Mouse (Mus musculus) MEL (cell line): Measurements from ENCODE around the gene Zfp275. TPM values are rescaled to one million over a fixed set of nuclear protein-coding genes. Genes with fewer than 3 reads are reported as not detected.

Experiments used
- DNase-seq: peaks from one replicate; pipeline ENCODE4 v3.0.0; 2011; ENCODE audit warnings: low read depth, low spot score
- H3K27ac ChIP-seq: 2 replicates; pipeline ENCODE4 v1.5.1; 2012; ENCODE audit warnings: low read depth, mild to moderate bottlenecking, control low read depth, low read length, moderate library complexity; ENCODE audit not compliant: control insufficient read depth
- H3K27me3 ChIP-seq, 2 experiments: fragments of 150-350 bp in 1 of 2; sonication (generic) in 1 of 2; 2 replicates each; pipeline ENCODE4 v1.6.1; 2012; ENCODE audit warnings: low read length in 2 of 2, mild to moderate bottlenecking in 2 of 2, improper control_type of control experiment in 1 of 2, moderate library complexity in 1 of 2; ENCODE audit not compliant: insufficient read depth in 2 of 2, control insufficient read depth in 1 of 2
- H3K36me3 ChIP-seq, 2 experiments: 2 replicates each; pipeline ENCODE4 v1.6.1; 2012 to 2014; ENCODE audit warnings: low read length in 2 of 2, improper control_type of control experiment in 1 of 2, inconsistent platforms in 1 of 2, mild to moderate bottlenecking in 1 of 2; ENCODE audit not compliant: insufficient read depth in 2 of 2, control insufficient read depth in 1 of 2
- H3K4me1 ChIP-seq, 2 experiments: fragments of 150-350 bp in 1 of 2; sonication (generic) in 1 of 2; 2 replicates each; pipeline ENCODE4 v1.6.1; 2012; ENCODE audit warnings: low read length in 2 of 2, improper control_type of control experiment in 1 of 2, mild to moderate bottlenecking in 1 of 2; ENCODE audit not compliant: insufficient read depth in 2 of 2, control insufficient read depth in 1 of 2
- H3K4me3 ChIP-seq, 2 experiments: fragments of 150-350 bp in 1 of 2; sonication (generic) in 1 of 2; 2 replicates each; pipeline ENCODE4 v1.5.1; 2012; ENCODE audit warnings: low read depth in 2 of 2, low read length in 2 of 2, mild to moderate bottlenecking in 2 of 2, moderate library complexity in 2 of 2, control low read depth in 1 of 2, improper control_type of control experiment in 1 of 2; ENCODE audit not compliant: control insufficient read depth in 1 of 2, insufficient read depth in 1 of 2
- H3K79me2 ChIP-seq: 2 replicates; pipeline ENCODE4 v1.6.1; 2012; ENCODE audit warnings: mild to moderate bottlenecking, low read length, moderate library complexity; ENCODE audit not compliant: control insufficient read depth, poor library complexity, insufficient read depth
- H3K9ac ChIP-seq: 2 replicates; pipeline ENCODE4 v1.6.1; 2012; ENCODE audit warnings: low read depth, mild to moderate bottlenecking, control low read depth, low read length, moderate library complexity; ENCODE audit not compliant: control insufficient read depth, poor library complexity, severe bottlenecking
- H3K9me3 ChIP-seq: fragments of 150-350 bp; sonication (generic); replicated peaks from 2 replicates; pipeline ENCODE4 v1.6.1; 2012; ENCODE audit warnings: mild to moderate bottlenecking, low read length, improper control_type of control experiment, moderate library complexity; ENCODE audit not compliant: insufficient read depth
- BHLHE40 ChIP-seq: IDR thresholded peaks from 2 replicates; pipeline ENCODE4 v1.6.1; 2012; ENCODE audit warnings: low read depth, mild to moderate bottlenecking, inconsistent platforms, low read length, improper control_type of control experiment, borderline replicate concordance
- CHD1 ChIP-seq: IDR thresholded peaks from 2 replicates; pipeline ENCODE4 v1.6.1; 2012; ENCODE audit warnings: low read depth, mild to moderate bottlenecking, inconsistent platforms, low read length, improper control_type of control experiment
- CTCF ChIP-seq, 3 experiments: IDR thresholded peaks in 2 of 3; conservative IDR thresholded peaks in 1 of 3; 2 replicates each; pipeline ENCODE4 v1.5.1; 2011 to 2012; ENCODE audit warnings: low read length in 3 of 3, low read depth in 2 of 3, mild to moderate bottlenecking in 2 of 3, improper control_type of control experiment in 1 of 3, inconsistent platforms in 1 of 3, mixed read lengths in 1 of 3, moderate library complexity in 1 of 3; ENCODE audit not compliant: control insufficient read depth in 1 of 3, insufficient read depth in 1 of 3, poor library complexity in 1 of 3, severe bottlenecking in 1 of 3
- E2F4 ChIP-seq: IDR thresholded peaks from 2 replicates; pipeline ENCODE4 v1.6.1; 2011; ENCODE audit warnings: low read depth, low read length, improper control_type of control experiment, borderline replicate concordance
- ELF1 ChIP-seq: IDR thresholded peaks from 2 replicates; pipeline ENCODE4 v1.6.1; 2014; ENCODE audit warnings: low read depth, mild to moderate bottlenecking, inconsistent platforms, low read length, improper control_type of control experiment, moderate library complexity
- EP300 ChIP-seq, 2 experiments: IDR thresholded peaks; 2 replicates each; pipeline ENCODE4 v1.6.1; 2011; ENCODE audit warnings: improper control_type of control experiment in 2 of 2, low read length in 2 of 2, low read depth in 1 of 2, mild to moderate bottlenecking in 1 of 2
- ETS1 ChIP-seq: IDR thresholded peaks from 2 replicates; pipeline ENCODE4 v1.6.1; 2012; ENCODE audit warnings: low read depth, mild to moderate bottlenecking, inconsistent platforms, low read length, improper control_type of control experiment, moderate library complexity
- GATA1 ChIP-seq: IDR thresholded peaks from 2 replicates; pipeline ENCODE4 v1.6.1; 2011; ENCODE audit warnings: low read depth, low read length, improper control_type of control experiment
- HCFC1 ChIP-seq: IDR thresholded peaks from 2 replicates; pipeline ENCODE4 v1.6.1; 2012; ENCODE audit warnings: low read depth, mild to moderate bottlenecking, inconsistent platforms, low read length, improper control_type of control experiment, moderate library complexity
- JUND ChIP-seq: IDR thresholded peaks from 2 replicates; pipeline ENCODE4 v1.6.1; 2011; ENCODE audit warnings: low read depth, mild to moderate bottlenecking, improper control_type of control experiment, low read length
- KAT2A ChIP-seq: conservative IDR thresholded peaks from 2 replicates; pipeline ENCODE4 v1.6.1; 2012; ENCODE audit warnings: low read depth, low read length, improper control_type of control experiment, inconsistent platforms
- MAFK ChIP-seq: IDR thresholded peaks from 2 replicates; pipeline ENCODE4 v1.6.1; 2011; ENCODE audit warnings: low read depth, mild to moderate bottlenecking, low read length, improper control_type of control experiment, borderline replicate concordance
- MAX ChIP-seq: IDR thresholded peaks from 2 replicates; pipeline ENCODE4 v1.6.1; 2011; ENCODE audit warnings: low read length, improper control_type of control experiment
- MEF2A ChIP-seq: IDR thresholded peaks from 2 replicates; pipeline ENCODE4 v1.6.1; 2014; ENCODE audit warnings: low read depth, mild to moderate bottlenecking, inconsistent platforms, low read length, improper control_type of control experiment; ENCODE audit not compliant: poor library complexity, insufficient replicate concordance, severe bottlenecking; ENCODE audit errors: extremely low read depth
- MXI1 ChIP-seq: IDR thresholded peaks from 2 replicates; pipeline ENCODE4 v1.6.1; 2011; ENCODE audit warnings: mild to moderate bottlenecking, low read depth, low read length, improper control_type of control experiment
- MYB ChIP-seq: IDR thresholded peaks from 2 replicates; pipeline ENCODE4 v1.6.1; 2011; ENCODE audit warnings: mild to moderate bottlenecking, low read depth, low read length, improper control_type of control experiment
- MYC ChIP-seq: IDR thresholded peaks from 2 replicates; pipeline ENCODE4 v1.6.1; 2011; ENCODE audit warnings: low read depth, mild to moderate bottlenecking, low read length, improper control_type of control experiment, moderate library complexity
- NELFE ChIP-seq: IDR thresholded peaks from 2 replicates; pipeline ENCODE4 v1.6.1; 2011; ENCODE audit warnings: low read depth, low read length, improper control_type of control experiment
- POLR2A ChIP-seq, 2 experiments: IDR thresholded peaks; 2 replicates each; pipeline ENCODE4 v1.6.1; 2011 to 2012; ENCODE audit warnings: low read length in 2 of 2, mild to moderate bottlenecking in 2 of 2, control low read depth in 1 of 2, improper control_type of control experiment in 1 of 2, low read depth in 1 of 2, moderate library complexity in 1 of 2; ENCODE audit not compliant: control insufficient read depth in 1 of 2, insufficient read depth in 1 of 2, poor library complexity in 1 of 2
- POLR2AphosphoS2 ChIP-seq: IDR thresholded peaks from 2 replicates; pipeline ENCODE4 v1.6.1; 2011; ENCODE audit warnings: low read length, improper control_type of control experiment
- RAD21 ChIP-seq: IDR thresholded peaks from 2 replicates; pipeline ENCODE4 v1.6.1; 2011; ENCODE audit warnings: mild to moderate bottlenecking, low read depth, low read length, improper control_type of control experiment
- RCOR1 ChIP-seq: IDR thresholded peaks from 2 replicates; pipeline ENCODE4 v1.6.1; 2012; ENCODE audit warnings: low read depth, mild to moderate bottlenecking, inconsistent platforms, low read length, improper control_type of control experiment
- SIN3A ChIP-seq: IDR thresholded peaks from 2 replicates; pipeline ENCODE4 v1.6.1; 2012; ENCODE audit warnings: low read length, improper control_type of control experiment, inconsistent platforms
- SMC3 ChIP-seq: IDR thresholded peaks from 2 replicates; pipeline ENCODE4 v1.6.1; 2011; ENCODE audit warnings: low read depth, low read length, improper control_type of control experiment
- TAL1 ChIP-seq: IDR thresholded peaks from 2 replicates; pipeline ENCODE4 v1.6.1; 2012; ENCODE audit warnings: mild to moderate bottlenecking, inconsistent platforms, low read length, moderate library complexity, mixed read lengths
- TBP ChIP-seq: IDR thresholded peaks from 2 replicates; pipeline ENCODE4 v1.8.0; 2011; ENCODE audit warnings: low read depth, low read length, improper control_type of control experiment
- TCF12 ChIP-seq: IDR thresholded peaks from 2 replicates; pipeline ENCODE4 v1.6.1; 2014; ENCODE audit warnings: low read depth, mild to moderate bottlenecking, inconsistent platforms, low read length, improper control_type of control experiment, moderate library complexity
- UBTF ChIP-seq: IDR thresholded peaks from 2 replicates; pipeline ENCODE4 v1.6.1; 2012; ENCODE audit warnings: low read depth, mild to moderate bottlenecking, inconsistent platforms, low read length, improper control_type of control experiment, moderate library complexity, borderline replicate concordance; ENCODE audit not compliant: insufficient read depth
- USF1 ChIP-seq: IDR thresholded peaks from 2 replicates; pipeline ENCODE4 v1.6.1; 2014; ENCODE audit warnings: low read depth, mild to moderate bottlenecking, inconsistent platforms, low read length, improper control_type of control experiment, moderate library complexity
- ZC3H11A ChIP-seq: IDR thresholded peaks from 2 replicates; pipeline ENCODE4 v1.6.1; 2012; ENCODE audit warnings: low read depth, mild to moderate bottlenecking, inconsistent platforms, low read length, improper control_type of control experiment
- ZKSCAN1 ChIP-seq: IDR thresholded peaks from 2 replicates; pipeline ENCODE4 v1.6.1; 2012; ENCODE audit warnings: low read depth, mild to moderate bottlenecking, inconsistent platforms, low read length, improper control_type of control experiment, moderate library complexity
- ZMIZ1 ChIP-seq: IDR thresholded peaks from 2 replicates; pipeline ENCODE4 v1.6.1; 2012; ENCODE audit warnings: low read depth, mild to moderate bottlenecking, inconsistent platforms, low read length, improper control_type of control experiment, moderate library complexity
- ZNF384 ChIP-seq: IDR thresholded peaks from 2 replicates; pipeline ENCODE4 v1.6.1; 2012; ENCODE audit warnings: low read depth, mild to moderate bottlenecking, inconsistent platforms, low read length, improper control_type of control experiment
- polyA plus RNA-seq, 2 experiments: library from polyadenylated mRNA; stranded (reverse) in 1 of 2; unstranded in 1 of 2; fragments of >175 nt in 1 of 2; fragments of >200 nt in 1 of 2; gene quantifications; 2 replicates each; pipeline versions ENCODE4 v1.2.1 to v1.2.4; 2012; ENCODE audit warnings: low replicate concordance in 2 of 2, low read depth in 1 of 2; ENCODE audit not compliant: insufficient read length in 2 of 2, insufficient read depth in 1 of 2, missing spikeins in 1 of 2
- total RNA-seq: library from RNA; depleted of rRNA; stranded (reverse); fragments of 300-350 nt; gene quantifications from 2 replicates; pipeline ENCODE4 v1.2.3, GENCODE M21; 2012

Zfp275 gene
- total and polyA plus RNA-seq, 3 experiments, result 4.5 to 5.9 TPM; not detected in 1

DNA sequence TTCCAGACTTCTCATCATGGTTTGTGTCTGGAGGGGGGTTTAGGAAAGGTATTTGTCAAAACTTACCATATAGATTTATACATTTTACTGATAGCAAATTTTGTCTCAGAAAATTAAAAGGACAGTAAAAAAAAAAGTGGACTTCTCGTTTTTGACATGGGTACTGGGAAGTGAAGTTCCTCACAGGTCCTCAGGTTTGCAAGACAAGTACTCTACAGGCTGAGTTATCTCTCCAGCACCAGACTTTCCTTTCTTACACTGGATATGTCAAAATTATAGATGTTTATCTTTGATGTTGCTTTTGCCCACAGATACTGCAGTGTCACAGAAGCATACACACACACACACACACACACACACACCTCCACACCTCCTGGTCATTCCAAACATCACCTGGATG lies 948 bp upstream of the Zfp275 start:
- DNase-seq, result peak; percentile 36
- H3K36me3 ChIP-seq, result peaks cover 0 to 15% of the 10 kb centered on the region in 2 experiments; a peak in 2 of 4 replicates
- peaks cover 3% of the 10 kb centered on the region; the same call in 1 of the 2 replicates for H3K79me2 ChIP-seq
- no peak overlapping the region for H3K27ac ChIP-seq
- no peaks in the 10 kb centered on the region for H3K9me3 ChIP-seq
- H3K4me1 ChIP-seq, result peaks cover 6 to 7% of the 10 kb centered on the region in 2 experiments
- TF ChIP-seq KAT2A (no peak), MXI1 (no peak), RAD21 (no peak), CHD1 (no peak), MAX (no peak), MYB (no peak), SMC3 (no peak), POLR2AphosphoS2 (no peak), MEF2A (no peak), NELFE (no peak), CTCF (IDR thresholded peaks at IDR 0.05 in 2 of 3, conservative IDR thresholded peaks at IDR 0.05 in 1 of 3; ENCODE audit: control insufficient read depth in 1 of 3, insufficient read depth in 1 of 3, low read depth in 2 of 3, low read length in 3 of 3, poor library complexity in 1 of 3, severe bottlenecking in 1 of 3) (no peak), USF1 (no peak), SIN3A (no peak), ZNF384 (peak; percentile 76), ETS1 (no peak), GATA1 (peak; percentile 59), MAFK (no peak), UBTF (no peak), ZMIZ1 (no peak), BHLHE40 (no peak), TBP (no peak), ELF1 (no peak), EP300 (IDR thresholded peaks at IDR 0.05; ENCODE audit: low read depth in 1 of 2, low read length in 2 of 2) (peak; percentile 37 to 53; a peak in 2 of 4 replicates), MYC (no peak), E2F4 (no peak), RCOR1 (no peak), ZKSCAN1 (no peak), TCF12 (peak; percentile 27; the same call in 1 of the 2 replicates), TAL1 (0 out of 2 replicates have a peak, but pooled peaks have one; percentile 10), ZC3H11A (no peak), HCFC1 (no peak), POLR2A (IDR thresholded peaks at IDR 0.05; ENCODE audit: control insufficient read depth in 1 of 2, insufficient read depth in 1 of 2, low read depth in 1 of 2, low read length in 2 of 2, poor library complexity in 1 of 2) (no peak), JUND (no peak)
- no peak overlapping the region for H3K4me3 ChIP-seq
- no peak overlapping the region for H3K9ac ChIP-seq
- H3K27me3 ChIP-seq, result no peaks in the 10 kb centered on the region
